Mouse (Mus musculus) embryonic facial prominence, embryonic 14.5 days (tissue): ENCODE measurements at regions not wholly inside any gene's neighbourhood (a gene's known extent, or its start where the extent isn't known, plus 50 kb on each side); places are given as distances from the start of the nearest gene placed in this dataset.

ENCODE experiments used
- ATAC-seq: fragments of 200-750 bp; cut with Nextera tagmentation; 2 replicates; pipeline ENCODE4 v1.8.0; 2017; ENCODE audit warnings: low read depth, moderate number of reproducible peaks, moderate TSS enrichment
- DNase-seq: peaks from one replicate; pipeline ENCODE4 v3.0.0-alpha.2; 2015; ENCODE audit warnings: low spot score
- H3K27ac ChIP-seq: fragments of 300-500 bp; sonication (generic); replicated peaks from 2 replicates; pipeline ENCODE4 v1.5.1; 2014; ENCODE audit warnings: low read depth, mild to moderate bottlenecking, low read length, moderate library complexity
- H3K27me3 ChIP-seq: fragments of 300-500 bp; sonication (generic); replicated peaks from 2 replicates; pipeline ENCODE4 v1.6.1; 2014; ENCODE audit warnings: low read length; ENCODE audit not compliant: control insufficient read depth, insufficient read depth
- H3K36me3 ChIP-seq: fragments of 300-500 bp; sonication (generic); 2 replicates; pipeline ENCODE4 v1.6.1; 2014; ENCODE audit warnings: low read length, mixed read lengths; ENCODE audit not compliant: control insufficient read depth, insufficient read depth
- H3K4me1 ChIP-seq: fragments of 300-500 bp; sonication (generic); 2 replicates; pipeline ENCODE4 v1.6.1; 2014; ENCODE audit warnings: antibody characterized with exemption, low read length; ENCODE audit not compliant: control insufficient read depth, insufficient read depth
- H3K4me2 ChIP-seq: fragments of 300-500 bp; sonication (generic); 2 replicates; pipeline ENCODE4 v1.6.1; 2014; ENCODE audit warnings: low read depth, mild to moderate bottlenecking, low read length, moderate library complexity, mixed read lengths
- H3K4me3 ChIP-seq: fragments of 300-500 bp; sonication (generic); 2 replicates; pipeline ENCODE4 v1.5.1; 2014; ENCODE audit warnings: low read depth, mild to moderate bottlenecking, low read length
- H3K9ac ChIP-seq: fragments of 300-500 bp; sonication (generic); 2 replicates; pipeline ENCODE4 v1.6.1; 2014; ENCODE audit warnings: low read depth, mild to moderate bottlenecking, low read length, moderate library complexity, mixed read lengths
- H3K9me3 ChIP-seq: fragments of 300-500 bp; sonication (generic); 2 replicates; pipeline ENCODE4 v1.6.1; 2016; ENCODE audit warnings: low read length; ENCODE audit not compliant: control insufficient read depth
- WGBS: fragments of 180-500 bp; shearing (Covaris S2); extraction: QIAGEN DNeasy Blood & Tissue Kit; methylation state at CpG from one replicate; pipeline ENCODE4 v1.1.7; 2014; 5-methylcytosine and 5-hydroxymethylcytosine counted together

- no peak overlapping the region for H3K4me3 ChIP-seq
- WGBS = 65% methylated on average over 6 of the region's 6 CpGs
These were observed 321.1 kb downstream of the Icos start for GRCm38 (mm10) chr1:61298779-61299178.

GRCm38 (mm10) chr1:61300491-61300890 lies 322.8 kb downstream of the Icos start:
- Histone ChIP-seq H3K9ac (no peak overlapping the region), H3K36me3 (no peaks in the 10 kb centered on the region), H3K4me2 (no peak overlapping the region), H3K27ac (no peak overlapping the region), H3K4me3 (no peak overlapping the region), H3K4me1 (peaks cover 15% of the 10 kb centered on the region), H3K27me3 (0 out of 2 replicates have a peak, but pooled peaks cover 3% of the 10 kb centered on the region), H3K9me3 (no peaks in the 10 kb centered on the region)
- no peak for DNase-seq
- ATAC-seq = no peak
- WGBS = 75% methylated on average over 4 of the region's 4 CpGs

More at GRCm38 (mm10) chr1:61298779-61299178, 321.1 kb downstream of the Icos start:
- Histone ChIP-seq H3K4me2 (no peak overlapping the region), H3K4me1 (peaks cover 15% of the 10 kb centered on the region), H3K27ac (peak overlapping the region; percentile 16; the same call in 1 of the 2 replicates), H3K9ac (no peak overlapping the region), H3K9me3 (no peaks in the 10 kb centered on the region), H3K27me3 (0 out of 2 replicates have a peak, but pooled peaks cover 3% of the 10 kb centered on the region), H3K36me3 (no peaks in the 10 kb centered on the region)
- ATAC-seq = no peak
- no peak for DNase-seq

GRCm38 (mm10) chr1:61301041-61302030 lies 323.6 kb downstream of the Icos start:
- ATAC-seq (peak; percentile 58), DNase-seq (peak; percentile 73)
- 48% methylated on average over 24 of the region's 24 CpGs for WGBS
- Histone ChIP-seq H3K4me2 (no peak overlapping the region), H3K4me1 (peaks cover 15% of the 10 kb centered on the region), H3K4me3 (no peak overlapping the region), H3K27me3 (0 out of 2 replicates have a peak, but pooled peaks cover 3% of the 10 kb centered on the region), H3K9me3 (no peaks in the 10 kb centered on the region), H3K9ac (no peak overlapping the region), H3K36me3 (no peaks in the 10 kb centered on the region), H3K27ac (no peak overlapping the region)

- Histone ChIP-seq H3K27me3 (no peaks in the 10 kb centered on the region), H3K27ac (no peak overlapping the region), H3K9me3 (no peaks in the 10 kb centered on the region), H3K4me2 (no peak overlapping the region), H3K9ac (no peak overlapping the region), H3K4me3 (no peak overlapping the region), H3K4me1 (peaks cover 15% of the 10 kb centered on the region), H3K36me3 (no peaks in the 10 kb centered on the region)
- WGBS = 66% methylated on average over 8 of the region's 8 CpGs
- DNase-seq (no peak), ATAC-seq (no peak)
These were observed 324.9 kb downstream of the Icos start for GRCm38 (mm10) chr1:61302570-61303071.

GRCm38 (mm10) chr1:61306296-61306695 lies 328.6 kb downstream of the Icos start:
- DNase-seq (no peak), ATAC-seq (no peak)
- Histone ChIP-seq H3K27me3 (no peaks in the 10 kb centered on the region), H3K27ac (no peak overlapping the region), H3K9ac (no peak overlapping the region), H3K4me3 (no peak overlapping the region), H3K4me2 (no peak overlapping the region), H3K36me3 (no peaks in the 10 kb centered on the region), H3K9me3 (no peaks in the 10 kb centered on the region), H3K4me1 (no peaks in the 10 kb centered on the region)
- WGBS = 78% methylated on average over 8 of the region's 8 CpGs

- ATAC-seq (no peak), DNase-seq (no peak)
- WGBS = 89% methylated on average over 1 of the region's 1 CpGs
- H3K4me1 ChIP-seq = peaks cover 3% of the 10 kb centered on the region; the same call in 1 of the 2 replicates
- no peaks in the 10 kb centered on the region for H3K36me3 ChIP-seq
- H3K27ac ChIP-seq = no peak overlapping the region
- H3K27me3 ChIP-seq = no peaks in the 10 kb centered on the region
- no peak overlapping the region for H3K9ac ChIP-seq
- no peak overlapping the region for H3K4me2 ChIP-seq
- no peaks in the 10 kb centered on the region for H3K9me3 ChIP-seq
- H3K4me3 ChIP-seq = no peak overlapping the region
These were observed 329.1 kb upstream of the Pard3b start for GRCm38 (mm10) chr1:61309563-61309962.

- H3K4me3 ChIP-seq = no peak overlapping the region
- H3K9me3 ChIP-seq = no peaks in the 10 kb centered on the region
- H3K4me2 ChIP-seq = no peak overlapping the region
- 69% methylated on average over 3 of the region's 3 CpGs for WGBS
- H3K27ac ChIP-seq = no peak overlapping the region
- ATAC-seq (no peak), DNase-seq (peak; percentile 48)
- no peaks in the 10 kb centered on the region for H3K36me3 ChIP-seq
- H3K9ac ChIP-seq = no peak overlapping the region
- no peaks in the 10 kb centered on the region for H3K27me3 ChIP-seq
- peaks cover 3% of the 10 kb centered on the region; the same call in 1 of the 2 replicates for H3K4me1 ChIP-seq
These were observed 328.4 kb upstream of the Pard3b start for GRCm38 (mm10) chr1:61310063-61310760.

GRCm38 (mm10) chr1:61310761-61311090 lies 327.9 kb upstream of the Pard3b start:
- no peaks in the 10 kb centered on the region for H3K36me3 ChIP-seq
- H3K4me1 ChIP-seq = peaks cover 3% of the 10 kb centered on the region; the same call in 1 of the 2 replicates
- DNase-seq (no peak), ATAC-seq (no peak)
- H3K4me2 ChIP-seq = no peak overlapping the region
- no peaks in the 10 kb centered on the region for H3K27me3 ChIP-seq
- no peaks in the 10 kb centered on the region for H3K9me3 ChIP-seq
- H3K27ac ChIP-seq = no peak overlapping the region
- H3K9ac ChIP-seq = no peak overlapping the region
- no peak overlapping the region for H3K4me3 ChIP-seq
- 57% methylated on average over 2 of the region's 2 CpGs for WGBS
